Mouse (Mus musculus) lung, embryonic 16.5 days (tissue): ENCODE measurements around the gene Cdkl3. TPM values are rescaled to one million over a fixed set of nuclear protein-coding genes. Genes with fewer than 3 reads are reported as not detected.

Experiments used
- ATAC-seq: fragments of 200-750 bp; cut with Nextera tagmentation; 2 replicates; pipeline ENCODE4 v1.8.0; 2017; ENCODE audit warnings: low read depth, mild to moderate bottlenecking, moderate library complexity
- H3K27ac ChIP-seq: fragments of 300-500 bp; sonication (generic); 2 replicates; pipeline ENCODE4 v1.5.1; 2014; ENCODE audit warnings: mild to moderate bottlenecking, control low read depth, low read length
- H3K27me3 ChIP-seq: fragments of 300-500 bp; sonication (generic); 2 replicates; pipeline ENCODE4 v1.6.1; 2014; ENCODE audit warnings: low read depth, low read length, mixed read lengths; ENCODE audit not compliant: control insufficient read depth, insufficient read depth
- H3K36me3 ChIP-seq: fragments of 300-500 bp; sonication (generic); 2 replicates; pipeline ENCODE4 v1.6.1; 2014; ENCODE audit warnings: low read length; ENCODE audit not compliant: control insufficient read depth, insufficient read depth
- H3K4me1 ChIP-seq: fragments of 300-500 bp; sonication (generic); replicated peaks from 2 replicates; pipeline ENCODE4 v1.6.1; 2014; ENCODE audit warnings: low read length, mixed read lengths; ENCODE audit not compliant: control insufficient read depth, insufficient read depth
- H3K4me2 ChIP-seq: fragments of 300-500 bp; sonication (generic); 2 replicates; pipeline ENCODE4 v1.6.1; 2014; ENCODE audit warnings: low read depth, low read length, control low read depth
- H3K4me3 ChIP-seq: fragments of 300-500 bp; sonication (generic); 2 replicates; pipeline ENCODE4 v1.5.1; 2014; ENCODE audit warnings: mild to moderate bottlenecking, low read length, control low read depth
- H3K9ac ChIP-seq: fragments of 300-500 bp; sonication (generic); 2 replicates; pipeline ENCODE4 v1.6.1; 2014; ENCODE audit warnings: low read length, control low read depth
- H3K9me3 ChIP-seq: fragments of 300-500 bp; sonication (generic); 2 replicates; pipeline ENCODE4 v1.6.1; 2016; ENCODE audit warnings: low read length; ENCODE audit not compliant: control insufficient read depth
- WGBS: fragments of 180-500 bp; shearing (Covaris S2); extraction: QIAGEN DNeasy Blood & Tissue Kit; methylation state at CpG from one replicate; pipeline ENCODE4 v1.1.7; 2014; 5-methylcytosine and 5-hydroxymethylcytosine counted together
- polyA plus RNA-seq: library from polyadenylated mRNA; unstranded; fragments of >200 nt; fragmentation: Nextera tagmentation; extraction: Ambion mirVana; gene quantifications from 2 replicates; pipeline ENCODE4 v1.2.1, GENCODE M21; 2015

Gene Cdkl3
- polyA plus RNA-seq, 1 experiment from 2014 or later: 9.4 TPM

DNA sequence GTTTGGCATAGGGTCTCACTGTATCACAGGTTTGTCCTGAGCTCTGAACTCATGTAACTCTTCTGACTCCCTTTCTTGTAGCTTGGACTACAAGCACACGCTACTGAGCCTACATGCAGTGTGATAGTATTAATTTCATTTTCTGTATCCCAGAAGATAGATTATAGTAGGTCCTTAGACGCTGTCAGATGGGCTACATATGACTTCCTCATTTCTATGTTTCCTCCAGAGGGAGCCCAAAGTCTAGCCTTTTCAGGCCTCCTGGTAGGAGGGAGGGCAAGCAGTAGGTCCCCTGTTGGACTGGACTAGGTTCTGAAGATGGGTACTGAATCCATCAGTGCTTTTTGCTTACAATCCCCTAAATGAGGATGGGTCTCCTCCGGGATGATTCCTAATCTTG is 39.2 kb downstream of the Cdkl3 start:
- no peak for ATAC-seq
- no peak overlapping the region for H3K9ac ChIP-seq
- H3K4me1 ChIP-seq: no peaks in the 10 kb centered on the region
- H3K36me3 ChIP-seq: 0 out of 2 replicates have a peak, but pooled peaks cover 2% of the 10 kb centered on the region
- no peaks in the 10 kb centered on the region for H3K27me3 ChIP-seq
- no peak overlapping the region for H3K27ac ChIP-seq
- H3K9me3 ChIP-seq: no peaks in the 10 kb centered on the region
- 80% methylated on average over 3 of the region's 3 CpGs for WGBS
- H3K4me3 ChIP-seq: no peak overlapping the region
- no peak overlapping the region for H3K4me2 ChIP-seq

DNA sequence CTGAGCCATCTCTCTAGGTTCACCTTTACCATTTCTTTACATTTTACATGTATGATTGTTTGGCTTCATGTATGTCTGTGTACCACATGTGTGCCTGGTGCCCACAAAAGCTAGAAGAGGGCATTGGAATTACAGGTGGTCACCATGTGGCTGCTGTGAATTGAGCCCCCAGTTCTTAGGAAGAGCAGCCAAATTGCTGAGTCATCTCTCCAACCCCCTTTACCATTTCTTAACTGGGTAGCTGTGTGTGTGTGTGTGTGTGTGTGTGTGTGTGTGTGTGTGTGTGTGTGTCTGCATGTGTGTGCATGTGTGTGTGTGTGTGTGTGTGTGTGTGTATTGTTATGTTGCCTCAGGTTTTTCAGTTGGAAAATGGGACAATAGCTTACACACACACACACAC is 40.1 kb downstream of the Cdkl3 start:
- no peak for ATAC-seq
- Histone ChIP-seq H3K36me3 (0 out of 2 replicates have a peak, but pooled peaks cover 2% of the 10 kb centered on the region), H3K27me3 (no peaks in the 10 kb centered on the region)

DNA sequence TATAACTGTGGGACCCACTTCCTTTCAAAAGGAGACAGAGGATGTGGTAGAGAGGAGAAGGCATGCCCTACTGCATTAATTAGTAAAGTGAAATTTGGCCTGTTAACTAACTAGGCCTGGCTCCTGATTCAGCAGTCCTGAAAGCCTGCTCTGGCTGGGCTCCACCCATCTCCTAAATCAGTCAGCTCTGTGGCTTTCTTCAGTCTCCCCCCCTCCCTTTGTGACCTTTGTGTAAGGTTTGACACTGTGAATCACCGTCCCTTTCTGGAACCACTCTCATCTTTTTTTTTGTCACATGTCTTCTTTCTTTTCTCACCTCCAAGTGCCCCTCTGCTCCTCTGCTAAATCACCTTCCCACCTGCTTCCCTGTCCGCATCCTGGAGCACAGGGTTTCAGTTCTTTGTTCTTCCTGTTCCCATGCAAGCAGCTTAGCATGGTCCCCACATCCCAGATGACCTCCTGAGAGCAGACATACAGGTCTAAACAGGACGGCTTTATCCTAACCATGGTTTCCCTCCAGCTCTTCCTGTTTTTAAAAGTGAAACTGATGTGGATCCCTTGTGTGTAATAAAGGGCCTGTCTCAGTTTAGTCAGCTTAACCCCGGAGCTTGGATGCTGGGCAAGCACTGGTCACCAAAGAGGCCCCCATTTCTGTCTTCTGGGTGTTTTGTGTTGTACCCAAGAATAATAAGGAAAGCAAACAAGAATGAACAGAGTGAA is 42.6 kb downstream of the Cdkl3 start:
- 47% methylated on average over 4 of the region's 4 CpGs for WGBS
- no peaks in the 10 kb centered on the region for H3K36me3 ChIP-seq

More for the DNA sequence above, 40.1 kb downstream of the Cdkl3 start:
- Histone ChIP-seq H3K4me2 (no peak overlapping the region), H3K9ac (no peak overlapping the region), H3K4me1 (no peaks in the 10 kb centered on the region), H3K4me3 (no peak overlapping the region), H3K9me3 (no peaks in the 10 kb centered on the region), H3K27ac (no peak overlapping the region)

DNA sequence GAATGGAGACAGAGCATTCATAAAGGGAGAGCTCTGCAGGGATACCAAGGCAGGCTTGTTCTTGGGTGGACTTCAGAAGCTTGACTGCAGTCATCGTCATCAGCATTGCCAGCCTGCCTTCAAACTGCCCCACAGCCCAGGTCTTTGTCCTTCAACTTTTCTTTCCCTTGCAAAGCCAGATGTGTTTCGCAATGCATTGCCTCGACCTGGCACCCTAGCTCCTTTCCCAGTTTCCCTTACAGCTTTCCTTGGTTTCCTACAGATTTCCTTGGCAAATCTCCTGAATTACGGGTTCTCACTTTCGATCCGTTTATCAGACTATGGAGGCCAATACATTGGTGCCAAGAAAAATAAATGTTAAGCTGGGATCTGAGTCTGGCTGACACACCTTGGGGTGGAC is 49.4 kb downstream of the Cdkl3 start:
- WGBS: 76% methylated on average over 6 of the region's 6 CpGs

More for the DNA sequence above, 42.6 kb downstream of the Cdkl3 start:
- no peak for ATAC-seq
- Histone ChIP-seq H3K9me3 (no peaks in the 10 kb centered on the region), H3K27ac (no peak overlapping the region), H3K27me3 (no peaks in the 10 kb centered on the region), H3K4me3 (no peak overlapping the region), H3K9ac (no peak overlapping the region), H3K4me1 (no peaks in the 10 kb centered on the region), H3K4me2 (no peak overlapping the region)

GRCm38 (mm10) chr11:52054728-52055127 is 50.7 kb downstream of the Cdkl3 start:
- ATAC-seq: no peak
- 86% methylated on average over 3 of the region's 3 CpGs for WGBS
- H3K4me1 ChIP-seq: no peaks in the 10 kb centered on the region
- H3K27me3 ChIP-seq: no peaks in the 10 kb centered on the region
- H3K4me2 ChIP-seq: no peak overlapping the region
- no peaks in the 10 kb centered on the region for H3K9me3 ChIP-seq
- no peak overlapping the region for H3K9ac ChIP-seq
- no peak overlapping the region for H3K4me3 ChIP-seq
- no peaks in the 10 kb centered on the region for H3K36me3 ChIP-seq
- no peak overlapping the region for H3K27ac ChIP-seq

More for the DNA sequence above, 49.4 kb downstream of the Cdkl3 start:
- H3K27ac ChIP-seq: no peak overlapping the region
- H3K9ac ChIP-seq: no peak overlapping the region
- no peak overlapping the region for H3K4me2 ChIP-seq
- no peaks in the 10 kb centered on the region for H3K27me3 ChIP-seq
- H3K9me3 ChIP-seq: no peaks in the 10 kb centered on the region
- H3K4me3 ChIP-seq: no peak overlapping the region
- no peaks in the 10 kb centered on the region for H3K36me3 ChIP-seq
- ATAC-seq: no peak
- no peaks in the 10 kb centered on the region for H3K4me1 ChIP-seq

- no peaks in the 10 kb centered on the region for H3K4me1 ChIP-seq
- H3K4me2 ChIP-seq: no peak overlapping the region
- H3K9me3 ChIP-seq: no peaks in the 10 kb centered on the region
- no peak for ATAC-seq
- H3K4me3 ChIP-seq: no peak overlapping the region
- H3K9ac ChIP-seq: no peak overlapping the region
- no peaks in the 10 kb centered on the region for H3K27me3 ChIP-seq
- 65% methylated on average over 5 of the region's 5 CpGs for WGBS
- H3K36me3 ChIP-seq: no peaks in the 10 kb centered on the region
- H3K27ac ChIP-seq: no peak overlapping the region
These were observed 52.2 kb downstream of the Cdkl3 start for GRCm38 (mm10) chr11:52056198-52056597.

- Histone ChIP-seq H3K9me3 (no peaks in the 10 kb centered on the region), H3K36me3 (no peaks in the 10 kb centered on the region), H3K9ac (no peak overlapping the region), H3K27me3 (no peaks in the 10 kb centered on the region), H3K4me3 (no peak overlapping the region), H3K27ac (no peak overlapping the region), H3K4me2 (no peak overlapping the region), H3K4me1 (no peaks in the 10 kb centered on the region)
- no peak for ATAC-seq
- WGBS: 57% methylated on average over 5 of the region's 5 CpGs
These were observed 55.0 kb downstream of the Cdkl3 start for GRCm38 (mm10) chr11:52059001-52059400.

GRCm38 (mm10) chr11:52060315-52060714 is 56.3 kb downstream of the Cdkl3 start:
- H3K4me1 ChIP-seq: no peaks in the 10 kb centered on the region
- no peaks in the 10 kb centered on the region for H3K27me3 ChIP-seq
- H3K9ac ChIP-seq: no peak overlapping the region
- WGBS: 85% methylated on average over 4 of the region's 4 CpGs
- H3K36me3 ChIP-seq: no peaks in the 10 kb centered on the region
- no peak overlapping the region for H3K4me2 ChIP-seq
- H3K27ac ChIP-seq: no peak overlapping the region
- no peaks in the 10 kb centered on the region for H3K9me3 ChIP-seq
- no peak for ATAC-seq
- H3K4me3 ChIP-seq: no peak overlapping the region

GRCm38 (mm10) chr11:52062406-52062805 is 58.4 kb downstream of the Cdkl3 start:
- H3K4me2 ChIP-seq: no peak overlapping the region
- no peak overlapping the region for H3K4me3 ChIP-seq
- H3K9me3 ChIP-seq: no peaks in the 10 kb centered on the region
- H3K27ac ChIP-seq: no peak overlapping the region
- ATAC-seq: no peak
- H3K27me3 ChIP-seq: no peaks in the 10 kb centered on the region
- H3K36me3 ChIP-seq: no peaks in the 10 kb centered on the region
- H3K4me1 ChIP-seq: no peaks in the 10 kb centered on the region
- H3K9ac ChIP-seq: no peak overlapping the region
- 89% methylated on average over 5 of the region's 5 CpGs for WGBS
